Mouse (Mus musculus): ENCODE data around the gene Ica1. TPM values are rescaled to one million over a fixed set of nuclear protein-coding genes. Genes with fewer than 3 reads are reported as not detected.
A peak's percentile ranks its signal among the peaks of the same experiment; 100 is the strongest.

The Ica1 gene
- polyA plus RNA-seq, 1 experiment from 2014 or later = 23.3 TPM

DNA sequence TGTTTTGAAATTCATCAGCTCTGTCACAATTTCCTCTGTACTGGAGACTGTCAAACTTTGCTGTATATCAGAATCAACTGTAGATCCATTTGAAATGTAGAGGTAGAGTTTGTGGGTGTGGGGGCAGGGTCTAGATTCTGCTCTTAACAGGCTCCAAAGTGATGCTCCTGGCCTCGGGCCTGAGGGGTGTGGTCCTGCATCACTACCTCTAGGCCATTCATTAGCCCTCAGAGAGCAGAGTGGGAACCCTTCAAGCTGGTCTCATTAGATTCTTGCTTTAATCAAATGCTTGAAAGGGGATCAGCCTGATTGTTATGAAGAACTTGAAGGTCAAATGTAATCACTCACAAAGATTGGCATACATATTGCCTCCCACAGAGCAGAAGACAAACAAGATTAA lies 36.6 kb downstream of the Ica1 start:
- Histone ChIP-seq H3K9ac (no peak overlapping the region), H3K4me1 (peaks cover 11% of the 10 kb centered on the region; the same call in 1 of the 2 replicates), H3K4me2 (replicated peaks) (no peak overlapping the region), H3K4me3 (no peak overlapping the region), H3K9me3 (no peaks in the 10 kb centered on the region), H3K36me3 (no peaks in the 10 kb centered on the region), H3K27me3 (no peaks in the 10 kb centered on the region), H3K27ac (peak overlapping the region; percentile 76; the same call in 1 of the 2 replicates)
- ATAC-seq (ENCODE audit: insufficient number of reproducible peaks, insufficient read depth, low FRiP score, low TSS enrichment) = no peak
- WGBS = 13% methylated on average over 1 of the region's 1 CpGs

DNA sequence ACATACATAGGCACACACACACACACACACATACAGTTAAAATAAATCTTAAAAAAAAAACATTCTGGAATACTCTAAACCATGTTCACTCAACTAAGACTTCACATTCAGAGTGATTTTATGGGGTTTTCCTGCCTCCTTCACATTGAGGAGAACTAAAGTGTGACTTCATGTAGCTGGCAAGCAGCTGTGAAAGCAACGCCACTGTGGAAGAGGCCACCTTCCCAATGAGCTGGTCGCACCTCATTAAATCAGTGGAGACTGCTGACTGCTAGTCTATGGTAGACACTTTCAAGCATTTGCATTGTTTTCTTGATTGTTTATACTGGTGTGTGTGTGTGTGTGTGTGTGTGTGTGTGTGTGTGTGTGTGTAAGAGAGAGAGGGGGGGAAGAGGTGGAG lies 38.2 kb downstream of the Ica1 start:
- Histone ChIP-seq H3K27me3 (no peaks in the 10 kb centered on the region), H3K4me1 (peaks cover 11% of the 10 kb centered on the region; the same call in 1 of the 2 replicates), H3K27ac (no peak overlapping the region), H3K36me3 (no peaks in the 10 kb centered on the region), H3K9ac (no peak overlapping the region), H3K4me3 (no peak overlapping the region), H3K4me2 (replicated peaks) (no peak overlapping the region), H3K9me3 (no peaks in the 10 kb centered on the region)
- 64% methylated on average over 2 of the region's 2 CpGs for WGBS
- ATAC-seq (ENCODE audit: insufficient number of reproducible peaks, insufficient read depth, low FRiP score, low TSS enrichment) = no peak

DNA sequence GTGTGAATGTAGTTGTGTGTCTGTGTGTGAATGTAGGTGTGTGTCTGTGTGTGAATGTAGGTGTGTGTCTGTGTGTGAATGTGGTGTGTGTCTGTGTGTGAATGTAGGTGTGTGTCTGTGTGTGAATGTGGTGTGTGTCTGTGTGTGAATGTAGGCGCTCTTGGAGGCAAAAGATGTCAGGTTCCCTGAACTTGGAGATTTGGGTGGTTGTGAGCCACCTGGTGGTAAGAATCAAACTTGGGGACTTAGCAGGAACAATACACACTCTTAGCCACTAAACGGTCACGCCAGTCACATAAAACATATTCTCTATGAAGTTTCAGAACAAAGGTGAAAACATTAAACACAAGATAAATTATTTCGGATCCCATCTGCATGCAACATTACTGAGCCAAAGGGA lies 39.9 kb downstream of the Ica1 start:
- Histone ChIP-seq H3K27ac (no peak overlapping the region), H3K4me1 (peaks cover 11% of the 10 kb centered on the region; the same call in 1 of the 2 replicates), H3K4me2 (replicated peaks) (no peak overlapping the region), H3K36me3 (no peaks in the 10 kb centered on the region), H3K27me3 (no peaks in the 10 kb centered on the region), H3K9ac (no peak overlapping the region; the same call in 1 of the 2 replicates), H3K9me3 (no peaks in the 10 kb centered on the region), H3K4me3 (no peak overlapping the region)
- WGBS = 74% methylated on average over 4 of the region's 4 CpGs
- no peak for ATAC-seq (ENCODE audit: insufficient number of reproducible peaks, insufficient read depth, low FRiP score, low TSS enrichment)

DNA sequence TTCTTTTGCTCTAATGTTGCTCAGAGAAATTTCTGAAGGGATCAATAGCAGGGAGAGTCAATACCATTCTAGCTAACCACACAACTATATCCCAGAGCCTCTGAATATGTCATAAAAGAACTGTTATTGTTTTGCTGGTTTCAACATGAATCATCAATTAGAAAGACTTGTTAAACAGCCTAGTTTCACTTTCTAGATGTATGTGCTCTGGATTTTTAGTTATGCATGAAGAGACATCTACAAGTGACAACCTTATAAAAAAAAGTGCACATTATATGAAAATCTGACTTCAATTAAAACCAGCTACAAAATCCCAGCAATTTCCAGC lies 41.8 kb downstream of the Ica1 start:
- Histone ChIP-seq H3K27me3 (no peaks in the 10 kb centered on the region), H3K9ac (no peak overlapping the region), H3K4me3 (no peak overlapping the region), H3K4me2 (replicated peaks) (no peak overlapping the region), H3K27ac (no peak overlapping the region), H3K36me3 (no peaks in the 10 kb centered on the region), H3K4me1 (0 out of 2 replicates have a peak, but pooled peaks cover 5% of the 10 kb centered on the region), H3K9me3 (no peaks in the 10 kb centered on the region)
- ATAC-seq (ENCODE audit: insufficient number of reproducible peaks, insufficient read depth, low FRiP score, low TSS enrichment) = no peak

DNA sequence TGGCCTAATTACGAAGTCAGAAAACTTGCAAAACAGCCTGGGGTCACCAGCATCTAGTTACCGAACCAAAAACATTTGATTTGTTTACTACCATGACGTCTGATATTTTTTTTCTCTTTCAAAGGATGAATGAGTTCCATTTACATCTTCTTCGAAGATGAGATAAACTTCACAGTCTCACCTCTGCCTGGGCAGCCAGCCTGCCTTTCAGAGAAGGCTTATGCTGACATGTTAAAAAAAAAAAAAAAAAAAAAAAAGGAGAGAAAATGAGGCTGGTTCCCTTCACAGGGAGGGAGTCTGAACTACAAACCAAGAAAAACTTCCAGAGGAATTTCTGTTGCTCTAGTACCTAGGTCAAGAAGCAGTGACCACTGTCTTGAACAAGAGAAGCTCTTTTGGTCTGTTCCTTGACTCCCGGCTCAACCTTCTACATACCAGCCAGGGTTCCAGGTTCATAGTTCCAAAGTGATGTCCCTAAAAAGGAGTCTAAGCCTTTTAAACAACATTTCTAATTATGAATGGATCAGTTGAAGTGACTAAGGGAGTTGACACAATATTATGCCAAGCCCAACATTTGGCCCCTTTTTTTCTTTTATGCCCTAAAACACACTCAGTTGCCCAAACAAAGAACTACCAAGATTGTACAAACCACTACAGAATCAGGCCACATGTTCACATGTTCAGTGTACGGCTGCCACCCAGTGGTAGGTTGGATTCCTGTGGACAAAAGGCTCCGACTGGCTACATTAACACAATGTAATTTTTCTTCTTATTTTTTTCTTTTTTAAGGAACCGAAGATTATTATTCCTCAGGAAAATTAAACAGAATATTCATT lies 42.4 kb downstream of the Ica1 start:
- no peak overlapping the region for H3K27ac ChIP-seq
- no peaks in the 10 kb centered on the region for H3K36me3 ChIP-seq
- no peak for ATAC-seq (ENCODE audit: insufficient number of reproducible peaks, insufficient read depth, low FRiP score, low TSS enrichment)
- no peak overlapping the region for H3K4me3 ChIP-seq
- H3K4me2 ChIP-seq (replicated peaks) = no peak overlapping the region
- WGBS = 51% methylated on average over 8 of the region's 8 CpGs
- H3K4me1 ChIP-seq = 0 out of 2 replicates have a peak, but pooled peaks cover 5% of the 10 kb centered on the region
- no peaks in the 10 kb centered on the region for H3K27me3 ChIP-seq
- H3K9ac ChIP-seq = no peak overlapping the region
- no peaks in the 10 kb centered on the region for H3K9me3 ChIP-seq

DNA sequence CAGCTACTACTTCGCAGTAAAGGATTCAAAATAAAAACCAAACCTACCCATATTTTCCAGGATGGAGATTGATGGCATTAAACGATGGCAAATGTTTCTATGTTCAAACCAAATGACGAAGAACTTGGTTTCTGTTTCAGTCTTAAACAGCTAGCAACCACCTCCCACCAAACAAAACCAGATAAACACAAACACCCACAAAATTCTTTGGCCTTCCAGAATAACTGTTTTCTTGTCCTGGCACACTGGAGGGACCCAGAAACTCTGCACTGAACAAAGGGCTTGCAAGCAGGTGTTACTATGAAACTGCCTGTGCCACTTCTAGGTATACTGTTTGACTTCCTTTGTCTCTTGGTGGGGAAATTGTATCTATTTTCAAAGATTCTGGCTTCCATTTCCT lies 43.2 kb downstream of the Ica1 start:
- H3K27me3 ChIP-seq = no peaks in the 10 kb centered on the region
- H3K27ac ChIP-seq = no peak overlapping the region
- H3K9ac ChIP-seq = no peak overlapping the region
- no peaks in the 10 kb centered on the region for H3K9me3 ChIP-seq
- no peak overlapping the region for H3K4me2 ChIP-seq (replicated peaks)
- ATAC-seq (ENCODE audit: insufficient number of reproducible peaks, insufficient read depth, low FRiP score, low TSS enrichment) = no peak
- no peak overlapping the region for H3K4me3 ChIP-seq
- WGBS = 65% methylated on average over 3 of the region's 3 CpGs
- 0 out of 2 replicates have a peak, but pooled peaks cover 5% of the 10 kb centered on the region for H3K4me1 ChIP-seq
- no peaks in the 10 kb centered on the region for H3K36me3 ChIP-seq

DNA sequence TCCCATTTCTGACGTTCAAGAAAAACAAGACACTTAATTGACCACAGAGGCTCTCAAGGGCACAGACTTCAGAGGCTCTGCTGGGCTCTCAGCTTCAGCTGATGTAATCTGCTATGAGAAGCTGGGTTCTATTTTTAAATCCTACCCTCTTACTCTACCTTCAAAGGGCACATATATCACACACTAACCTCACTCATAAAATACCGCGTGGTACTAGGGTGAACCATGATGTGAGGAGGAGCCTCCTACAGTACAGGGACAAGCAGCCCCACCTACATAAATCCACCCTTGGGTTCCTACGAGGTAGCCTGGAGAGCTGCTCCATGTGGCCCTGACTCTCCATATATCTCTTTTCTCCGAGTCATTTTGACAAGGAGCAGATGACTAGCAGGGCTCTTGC lies 45.8 kb downstream of the Ica1 start:
- Histone ChIP-seq H3K4me1 (0 out of 2 replicates have a peak, but pooled peaks cover 5% of the 10 kb centered on the region), H3K9ac (no peak overlapping the region), H3K27me3 (no peaks in the 10 kb centered on the region), H3K27ac (no peak overlapping the region), H3K9me3 (no peaks in the 10 kb centered on the region), H3K36me3 (no peaks in the 10 kb centered on the region), H3K4me3 (no peak overlapping the region), H3K4me2 (replicated peaks) (no peak overlapping the region)
- 43% methylated on average over 5 of the region's 5 CpGs for WGBS
- ATAC-seq (ENCODE audit: insufficient number of reproducible peaks, insufficient read depth, low FRiP score, low TSS enrichment) = peak; percentile 44; the same call in 1 of the 2 replicates

DNA sequence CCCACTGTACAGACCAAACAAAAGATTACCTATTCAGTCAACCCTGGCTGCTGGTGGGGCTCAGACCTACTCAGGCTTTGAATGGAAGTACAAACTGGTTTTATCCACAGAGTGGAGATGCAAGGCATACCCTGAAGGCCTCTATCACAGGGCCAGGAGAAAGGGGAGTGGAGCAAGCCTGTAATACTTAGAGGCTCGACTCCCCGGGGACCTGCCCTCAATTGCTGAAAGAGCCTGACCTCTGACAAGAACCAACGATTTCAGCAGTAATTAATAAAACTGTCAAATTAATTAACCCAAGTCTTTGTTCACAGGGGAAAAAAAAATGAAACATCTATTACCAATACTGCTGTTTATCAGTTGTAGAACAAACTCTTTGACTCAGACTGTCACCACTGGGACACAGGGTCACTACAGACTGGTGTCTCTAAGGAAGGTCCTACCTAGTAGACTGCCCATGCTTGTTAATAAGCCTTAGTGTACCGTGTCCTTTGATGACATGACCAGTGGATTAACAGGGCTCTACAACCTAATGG lies 46.6 kb downstream of the Ica1 start:
- Histone ChIP-seq H3K9ac (no peak overlapping the region), H3K27ac (no peak overlapping the region), H3K4me2 (replicated peaks) (no peak overlapping the region), H3K27me3 (no peaks in the 10 kb centered on the region), H3K9me3 (no peaks in the 10 kb centered on the region), H3K4me1 (0 out of 2 replicates have a peak, but pooled peaks cover 5% of the 10 kb centered on the region), H3K36me3 (no peaks in the 10 kb centered on the region), H3K4me3 (no peak overlapping the region)
- 21% methylated on average over 4 of the region's 4 CpGs for WGBS
- ATAC-seq (ENCODE audit: insufficient number of reproducible peaks, insufficient read depth, low FRiP score, low TSS enrichment) = no peak

DNA sequence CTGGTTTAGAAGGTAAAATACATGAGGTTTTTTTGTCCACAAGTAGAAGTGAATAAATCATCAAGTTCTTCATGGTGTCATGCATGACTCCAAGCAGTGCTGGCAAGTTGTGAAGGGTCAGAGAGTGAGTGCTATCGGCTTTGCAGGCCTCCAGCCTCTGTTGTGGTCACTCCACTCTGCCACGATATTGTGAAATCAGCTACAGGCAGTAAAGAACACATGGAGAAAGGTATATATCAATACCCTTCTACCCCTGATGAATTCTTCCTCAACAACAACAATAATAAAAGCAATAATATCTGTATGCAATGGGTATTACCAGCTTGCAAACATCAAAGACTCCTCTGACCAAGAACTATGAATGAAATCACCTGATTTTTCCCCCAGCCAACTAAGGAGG lies 47.9 kb downstream of the Ica1 start:
- no peak for ATAC-seq (ENCODE audit: insufficient number of reproducible peaks, insufficient read depth, low FRiP score, low TSS enrichment)
- H3K4me1 ChIP-seq = 0 out of 2 replicates have a peak, but pooled peaks cover 5% of the 10 kb centered on the region
- H3K9ac ChIP-seq = no peak overlapping the region
- H3K4me2 ChIP-seq (replicated peaks) = no peak overlapping the region
- 91% methylated on average over 2 of the region's 2 CpGs for WGBS
- H3K4me3 ChIP-seq = no peak overlapping the region
- no peaks in the 10 kb centered on the region for H3K9me3 ChIP-seq
- no peak overlapping the region for H3K27ac ChIP-seq
- no peaks in the 10 kb centered on the region for H3K27me3 ChIP-seq
- no peaks in the 10 kb centered on the region for H3K36me3 ChIP-seq

DNA sequence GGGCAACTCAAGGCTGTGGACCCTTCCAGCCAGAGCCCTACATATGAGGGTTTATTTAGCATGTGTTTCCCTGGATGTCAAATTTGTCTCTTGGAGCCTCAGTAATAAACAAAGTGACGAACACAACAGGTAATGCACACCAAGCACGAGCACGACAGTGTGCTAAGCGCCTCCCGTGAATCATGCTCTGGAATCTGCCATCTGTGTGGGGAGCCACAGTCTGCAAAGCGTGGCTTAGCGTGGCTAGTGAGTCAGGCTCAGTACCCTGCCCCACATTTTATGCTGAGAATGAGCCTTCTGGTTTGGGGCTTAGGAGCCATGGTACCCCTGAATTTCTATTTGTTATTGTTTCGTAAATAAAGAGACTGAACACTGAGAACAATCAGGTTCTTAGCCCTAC lies 50.5 kb downstream of the Ica1 start:
- WGBS = 94% methylated on average over 8 of the region's 8 CpGs
- no peak for ATAC-seq (ENCODE audit: insufficient number of reproducible peaks, insufficient read depth, low FRiP score, low TSS enrichment)

DNA sequence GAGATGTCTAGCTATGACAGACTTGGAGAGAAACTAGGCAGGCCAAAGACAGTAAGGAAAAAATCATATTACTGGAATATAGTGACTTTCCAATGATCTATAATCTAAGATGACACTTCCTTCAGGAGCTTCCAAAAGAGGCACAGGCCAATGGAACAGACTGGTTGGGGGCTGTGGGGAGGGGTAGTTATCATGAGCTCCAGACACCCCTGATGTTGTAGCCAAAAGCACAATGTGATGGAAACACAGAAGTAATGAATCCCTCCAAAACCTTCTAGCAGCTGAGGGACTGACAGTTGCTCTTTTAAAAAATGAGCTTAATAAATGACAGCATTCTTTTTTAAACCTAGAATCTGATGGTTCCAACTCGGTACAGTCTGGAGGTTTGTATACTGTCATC lies 52.7 kb downstream of the Ica1 start:
- Histone ChIP-seq H3K27me3 (no peaks in the 10 kb centered on the region), H3K9me3 (no peaks in the 10 kb centered on the region), H3K36me3 (no peaks in the 10 kb centered on the region), H3K9ac (no peak overlapping the region), H3K4me3 (no peak overlapping the region), H3K4me1 (no peaks in the 10 kb centered on the region), H3K4me2 (replicated peaks) (no peak overlapping the region), H3K27ac (no peak overlapping the region)
- ATAC-seq (ENCODE audit: insufficient number of reproducible peaks, insufficient read depth, low FRiP score, low TSS enrichment) = no peak
- WGBS = 54% methylated on average over 1 of the region's 1 CpGs

More for the DNA sequence above, 50.5 kb downstream of the Ica1 start:
- Histone ChIP-seq H3K27me3 (no peaks in the 10 kb centered on the region), H3K36me3 (no peaks in the 10 kb centered on the region), H3K4me1 (0 out of 2 replicates have a peak, but pooled peaks cover 5% of the 10 kb centered on the region), H3K9ac (no peak overlapping the region), H3K27ac (no peak overlapping the region), H3K4me2 (replicated peaks) (no peak overlapping the region), H3K9me3 (no peaks in the 10 kb centered on the region), H3K4me3 (no peak overlapping the region)

DNA sequence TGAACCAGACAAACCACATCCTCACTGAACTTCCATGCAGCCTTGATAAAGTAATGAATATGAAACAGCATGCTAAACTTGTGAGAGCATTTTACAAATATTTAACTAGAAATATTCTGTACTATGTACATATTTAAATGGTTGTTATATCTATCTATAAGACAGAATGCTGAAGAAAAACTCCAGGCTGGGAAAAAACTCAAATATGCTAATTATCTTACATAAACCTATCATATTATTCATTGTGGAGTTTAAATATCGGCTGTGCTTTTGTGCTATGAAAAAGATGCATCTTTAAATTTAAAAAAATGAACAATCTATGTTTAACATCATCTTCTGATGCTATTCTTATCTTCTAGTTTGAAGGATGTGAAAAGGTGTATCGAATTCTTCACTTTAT lies 58.6 kb downstream of the Ica1 start:
- no peak for ATAC-seq (ENCODE audit: insufficient number of reproducible peaks, insufficient read depth, low FRiP score, low TSS enrichment)
- no peak overlapping the region for H3K4me3 ChIP-seq
- H3K4me1 ChIP-seq = no peaks in the 10 kb centered on the region
- no peak overlapping the region for H3K9ac ChIP-seq
- no peak overlapping the region for H3K27ac ChIP-seq
- H3K36me3 ChIP-seq = no peaks in the 10 kb centered on the region
- 81% methylated on average over 2 of the region's 2 CpGs for WGBS
- no peaks in the 10 kb centered on the region for H3K27me3 ChIP-seq
- no peak overlapping the region for H3K4me2 ChIP-seq (replicated peaks)
- no peaks in the 10 kb centered on the region for H3K9me3 ChIP-seq

Data from embryonic facial prominence, embryonic 12.5 days (tissue).